Mouse (Mus musculus) lung, adult 2 months (tissue): Measurements from ENCODE around the gene Kiss1r.

Experiments used
- CTCF ChIP-seq: fragments of 200-500 bp; IDR thresholded peaks from 2 replicates; pipeline ENCODE4 v1.5.1; 2011; ENCODE audit warnings: mild to moderate bottlenecking, low read length, control low read depth; ENCODE audit not compliant: insufficient read depth
- POLR2A ChIP-seq: fragments of 200-500 bp; IDR thresholded peaks from 2 replicates; pipeline ENCODE4 v1.6.1; 2011; ENCODE audit warnings: low read depth, mild to moderate bottlenecking, control low read depth, low read length, borderline replicate concordance; ENCODE audit errors: extremely low read depth

GRCm38 (mm10) chr10:79896306-79896705, 20.5 kb upstream of the Kiss1r start:
- TF ChIP-seq CTCF (no peak), POLR2A (no peak)
